Mouse (Mus musculus) embryo, embryonic 11 days (tissue): ENCODE results near the gene Clasp2.

Experiments
- DNase-seq: peaks from one replicate; pipeline ENCODE4 v3.0.0-alpha.2; 2015

The Clasp2 gene

GRCm38 (mm10) chr9:113935638-113936037 is 194.4 kb downstream of the Clasp2 start:
- DNase-seq = no peak

DNA sequence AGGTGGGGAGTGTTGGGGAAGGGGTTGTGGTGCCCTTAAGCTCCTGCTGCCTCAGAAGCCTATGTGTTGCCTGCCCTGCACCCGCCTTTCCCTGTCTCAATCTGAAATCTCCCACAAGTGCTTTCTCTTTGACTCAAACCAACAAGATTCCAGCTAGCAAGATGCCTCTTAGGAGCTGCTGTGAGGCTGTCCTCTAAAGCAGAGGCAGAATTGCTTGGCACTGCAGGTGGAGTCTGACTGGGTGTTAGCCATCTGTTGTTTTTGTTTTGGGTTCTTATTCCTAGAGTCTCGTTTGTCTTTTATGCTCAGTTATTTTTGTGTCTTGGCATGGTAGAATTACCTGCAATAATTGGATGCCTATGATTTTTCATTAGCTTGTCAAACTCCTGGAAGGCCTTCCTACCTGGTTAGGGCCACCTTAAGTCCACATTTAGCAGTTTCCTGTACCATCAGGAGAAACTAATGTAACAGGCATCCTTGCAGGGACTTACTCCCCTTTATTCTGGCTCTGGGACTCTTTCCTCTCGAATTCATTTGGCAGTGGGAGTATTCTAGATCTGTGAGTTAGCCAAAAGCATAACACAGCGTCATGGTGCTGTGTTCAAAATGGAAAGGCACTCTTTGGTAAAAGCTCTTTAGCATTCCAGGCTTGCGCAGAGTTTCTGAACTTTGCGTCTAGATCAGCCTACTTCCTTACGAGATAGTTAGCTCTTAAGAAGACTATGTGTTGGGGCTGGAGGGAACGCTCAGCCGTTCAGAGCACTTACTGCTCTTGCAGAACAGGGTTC is 198.0 kb downstream of the Clasp2 start:
- no peak for DNase-seq

GRCm38 (mm10) chr9:113941103-113941805 is 200.0 kb downstream of the Clasp2 start:
- no peak for DNase-seq

GRCm38 (mm10) chr9:113943372-113943771 is 202.1 kb downstream of the Clasp2 start:
- DNase-seq = no peak

GRCm38 (mm10) chr9:113947216-113947615 is 205.9 kb downstream of the Clasp2 start:
- DNase-seq = no peak

- no peak for DNase-seq
Measured at GRCm38 (mm10) chr9:113957777-113958176, 216.5 kb downstream of the Clasp2 start.

- DNase-seq = no peak
Measured at GRCm38 (mm10) chr9:113963718-113964117, 222.4 kb downstream of the Clasp2 start.

GRCm38 (mm10) chr9:113964415-113964814 is 223.1 kb downstream of the Clasp2 start:
- DNase-seq = no peak

DNA sequence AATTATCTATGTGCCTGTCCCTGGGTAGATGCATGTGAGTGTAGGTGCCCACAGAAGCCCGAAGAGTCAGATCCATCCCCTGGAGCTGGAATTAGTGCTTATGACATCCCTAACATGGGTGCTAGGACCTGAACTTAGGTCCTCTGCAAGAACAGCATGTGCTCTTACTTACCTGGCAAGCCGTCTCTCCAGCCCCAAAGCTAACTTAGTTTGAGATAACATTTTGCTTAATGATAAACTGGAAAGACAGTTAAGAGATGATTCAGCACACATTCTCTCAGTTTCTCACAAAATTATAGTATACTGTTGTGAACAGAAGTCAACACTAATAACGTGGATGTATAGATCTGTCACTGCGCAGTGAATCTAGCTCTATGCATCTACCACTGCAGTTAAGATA is 225.6 kb downstream of the Clasp2 start:
- no peak for DNase-seq

DNA sequence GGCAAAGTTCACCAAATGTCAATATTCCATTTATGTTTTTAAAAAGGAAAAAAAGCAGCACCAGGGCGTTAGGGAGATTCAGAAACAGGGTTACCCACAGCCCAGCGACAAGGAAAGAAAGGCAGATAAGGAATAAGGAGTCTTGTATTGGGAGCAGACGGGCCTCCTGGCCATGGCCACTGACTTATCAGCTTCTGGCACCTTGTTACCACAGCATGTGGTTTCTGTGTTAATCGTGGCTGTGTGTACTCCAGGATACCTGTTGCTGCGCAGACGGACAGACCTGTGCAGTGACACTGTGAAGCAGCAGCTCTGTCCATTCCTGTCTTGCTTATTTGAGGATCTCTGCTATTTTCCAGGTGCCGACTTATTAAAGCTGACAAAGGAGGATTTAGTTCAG is 227.7 kb downstream of the Clasp2 start:
- DNase-seq = no peak
